Mouse (Mus musculus) CH12.LX (cell line): Measurements from ENCODE around the gene Duoxa1. TPM values are rescaled to one million over a fixed set of nuclear protein-coding genes. Genes with fewer than 3 reads are reported as not detected.

Experiments
- DNase-seq: peaks from one replicate; pipeline ENCODE4 v3.0.0-alpha.2; 2013; ENCODE audit errors: extremely low read depth
- H3K27ac ChIP-seq: 2 replicates; pipeline ENCODE4 v1.5.1; 2012; ENCODE audit warnings: low read depth, mild to moderate bottlenecking, control low read depth, moderate library complexity; ENCODE audit not compliant: insufficient read depth
- H3K27me3 ChIP-seq: replicated peaks from 2 replicates; pipeline ENCODE3; 2012; ENCODE audit warnings: inconsistent platforms
- H3K36me3 ChIP-seq, 2 experiments: replicated peaks in 1 of 2; 2 replicates each; pipeline versions ENCODE3 to v1.6.1; 2012; ENCODE audit warnings: inconsistent platforms in 1 of 2, low read length in 1 of 2, mild to moderate bottlenecking in 1 of 2, mixed read lengths in 1 of 2, moderate library complexity in 1 of 2; ENCODE audit not compliant: control insufficient read depth in 1 of 2, insufficient read depth in 1 of 2
- H3K4me1 ChIP-seq, 2 experiments: 2 replicates each; pipeline ENCODE4 v1.6.1; 2012; ENCODE audit warnings: inconsistent platforms in 1 of 2, moderate library complexity in 1 of 2; ENCODE audit not compliant: insufficient read depth in 2 of 2, control insufficient read depth in 1 of 2
- H3K4me2 ChIP-seq: 2 replicates; pipeline ENCODE4 v1.6.1; 2012; ENCODE audit warnings: low read depth, mild to moderate bottlenecking, control low read depth; ENCODE audit not compliant: poor library complexity, insufficient read depth, severe bottlenecking
- H3K4me3 ChIP-seq, 3 experiments: fragments of 150-350 bp in 1 of 3; sonication (generic) in 1 of 3; replicated peaks in 1 of 3; 2 replicates each; pipeline versions ENCODE3 to v1.5.1; 2011 to 2012; ENCODE audit warnings: low read depth in 2 of 3, low read length in 2 of 3, mild to moderate bottlenecking in 2 of 3, moderate library complexity in 2 of 3, control low read depth in 1 of 3, improper control_type of control experiment in 1 of 3, inconsistent platforms in 1 of 3, mixed read lengths in 1 of 3; ENCODE audit not compliant: poor library complexity in 1 of 3
- H3K79me2 ChIP-seq: replicated peaks from 2 replicates; pipeline ENCODE4 v1.6.1; 2012; ENCODE audit warnings: mild to moderate bottlenecking, moderate library complexity; ENCODE audit not compliant: control insufficient read depth, poor library complexity, insufficient read depth, severe bottlenecking; ENCODE audit errors: extremely low read depth
- H3K9ac ChIP-seq: 2 replicates; pipeline ENCODE4 v1.6.1; 2012; ENCODE audit warnings: low read depth, mild to moderate bottlenecking, control low read depth, moderate library complexity; ENCODE audit not compliant: insufficient read depth
- H3K9me3 ChIP-seq: replicated peaks from 2 replicates; pipeline ENCODE3; 2012; ENCODE audit warnings: low read length, inconsistent platforms, mixed read lengths
- E2F4 ChIP-seq: IDR thresholded peaks from 2 replicates; pipeline ENCODE4 v1.6.1; 2011; ENCODE audit warnings: low read depth, low read length, improper control_type of control experiment; ENCODE audit not compliant: insufficient replicate concordance
- ELF1 ChIP-seq: IDR thresholded peaks from 2 replicates; pipeline ENCODE4 v1.6.1; 2014; ENCODE audit warnings: low read depth, mild to moderate bottlenecking, inconsistent platforms, low read length, improper control_type of control experiment
- GABPA ChIP-seq: IDR thresholded peaks from 2 replicates; pipeline ENCODE4 v1.6.1; 2012; ENCODE audit warnings: low read depth, low read length, improper control_type of control experiment, inconsistent platforms; ENCODE audit not compliant: insufficient replicate concordance
- HCFC1 ChIP-seq: IDR thresholded peaks from 2 replicates; pipeline ENCODE4 v1.6.1; 2012; ENCODE audit warnings: low read depth, mild to moderate bottlenecking, inconsistent platforms, low read length, improper control_type of control experiment
- IRF4 ChIP-seq: IDR thresholded peaks from 2 replicates; pipeline ENCODE4 v1.6.1; 2014; ENCODE audit warnings: low read depth, mild to moderate bottlenecking, inconsistent platforms, low read length, improper control_type of control experiment
- JUN ChIP-seq: IDR thresholded peaks from 2 replicates; pipeline ENCODE4 v1.6.1; 2011; ENCODE audit warnings: low read depth, mild to moderate bottlenecking, low read length, improper control_type of control experiment, moderate library complexity; ENCODE audit not compliant: insufficient read depth
- MXI1 ChIP-seq: IDR thresholded peaks from 2 replicates; pipeline ENCODE4 v1.6.1; 2011; ENCODE audit warnings: mild to moderate bottlenecking, low read depth, low read length, improper control_type of control experiment
- MYC ChIP-seq: IDR thresholded peaks from 2 replicates; pipeline ENCODE4 v1.6.1; 2011; ENCODE audit warnings: low read depth, mild to moderate bottlenecking, improper control_type of control experiment, low read length
- NELFE ChIP-seq: IDR thresholded peaks from 2 replicates; pipeline ENCODE4 v1.6.1; 2011; ENCODE audit warnings: low read depth, low read length, improper control_type of control experiment
- NRF1 ChIP-seq: IDR thresholded peaks from 2 replicates; pipeline ENCODE4 v1.6.1; 2014; ENCODE audit warnings: low read depth, mild to moderate bottlenecking, inconsistent platforms, low read length, improper control_type of control experiment, moderate library complexity
- POLR2AphosphoS2 ChIP-seq: IDR thresholded peaks from 2 replicates; pipeline ENCODE4 v1.6.1; 2011; ENCODE audit warnings: low read depth, low read length, improper control_type of control experiment
- RCOR1 ChIP-seq: conservative IDR thresholded peaks from 2 replicates; pipeline ENCODE4 v1.6.1; 2012; ENCODE audit warnings: low read depth, mild to moderate bottlenecking, inconsistent platforms, low read length, improper control_type of control experiment
- TCF12 ChIP-seq: IDR thresholded peaks from 2 replicates; pipeline ENCODE4 v1.6.1; 2014; ENCODE audit warnings: low read depth, mild to moderate bottlenecking, inconsistent platforms, low read length, improper control_type of control experiment
- ZC3H11A ChIP-seq: IDR thresholded peaks from 2 replicates; pipeline ENCODE4 v1.6.1; 2012; ENCODE audit warnings: low read depth, mild to moderate bottlenecking, inconsistent platforms, low read length, improper control_type of control experiment
- ZKSCAN1 ChIP-seq: IDR thresholded peaks from 2 replicates; pipeline ENCODE4 v1.6.1; 2012; ENCODE audit warnings: low read depth, inconsistent platforms, low read length, improper control_type of control experiment, borderline replicate concordance
- ZMIZ1 ChIP-seq: IDR thresholded peaks from 2 replicates; pipeline ENCODE4 v1.6.1; 2012; ENCODE audit warnings: low read depth, mild to moderate bottlenecking, inconsistent platforms, low read length, improper control_type of control experiment
- dilution Hi-C: fragments of 300-500 bp; cut with MboI; formaldehyde crosslinking; loops from 2 replicates; pipeline ENCODE4 v1.14.3; 2020; ENCODE audit warnings: low sequenced_read_pairs; ENCODE audit not compliant: extremely low pct_unique_long_range_greater_than_20kb, extremely low pct_ligation_motif_present
- in situ Hi-C: fragments of 300-500 bp; cut with MboI; formaldehyde crosslinking; loops from 3 replicates; pipeline ENCODE4 v1.14.3; 2019; ENCODE audit warnings: low sequenced_read_pairs, low pct_ligation_motif_present, low pct_unique_long_range_greater_than_20kb, mixed read lengths
- polyA plus RNA-seq: library from polyadenylated mRNA; unstranded; fragments of >175 nt; gene quantifications from 2 replicates; pipeline ENCODE4 v1.2.1, GENCODE M21; 2012; ENCODE audit warnings: low read depth; ENCODE audit not compliant: insufficient read length
- total RNA-seq, 2 experiments: library from RNA; depleted of rRNA; stranded (reverse); fragments of 300-350 nt in 1 of 2; fragments of >200 nt in 1 of 2; gene quantifications; 2 replicates each; pipeline ENCODE4 v1.2.3; 2012 to 2014

The Duoxa1 gene
- total and polyA plus RNA-seq, 3 experiments, result not detected

- H3K79me2 ChIP-seq, result no peaks in the 10 kb centered on the region
- no peak overlapping the region for H3K9ac ChIP-seq
- no peak overlapping the region for H3K27ac ChIP-seq
- no peak for DNase-seq
- no peak overlapping the region for H3K4me3 ChIP-seq
- H3K4me1 ChIP-seq, result no peaks in the 10 kb centered on the region
- H3K36me3 ChIP-seq, result no peaks in the 10 kb centered on the region
- H3K4me2 ChIP-seq, result no peak overlapping the region
- no peaks in the 10 kb centered on the region for H3K27me3 ChIP-seq
- dilution Hi-C loops (no loop called here), in situ Hi-C loops (no loop called here)
- H3K9me3 ChIP-seq, result no peaks in the 10 kb centered on the region
- no peak for TF ChIP-seq HCFC1
- no peak for TF ChIP-seq NELFE
- TF ChIP-seq IRF4, result no peak
- TF ChIP-seq GABPA, result no peak
- TF ChIP-seq POLR2AphosphoS2, result no peak
These were observed 11.8 kb upstream of the Duoxa1 start for GRCm38 (mm10) chr2:122325361-122325760.

DNA sequence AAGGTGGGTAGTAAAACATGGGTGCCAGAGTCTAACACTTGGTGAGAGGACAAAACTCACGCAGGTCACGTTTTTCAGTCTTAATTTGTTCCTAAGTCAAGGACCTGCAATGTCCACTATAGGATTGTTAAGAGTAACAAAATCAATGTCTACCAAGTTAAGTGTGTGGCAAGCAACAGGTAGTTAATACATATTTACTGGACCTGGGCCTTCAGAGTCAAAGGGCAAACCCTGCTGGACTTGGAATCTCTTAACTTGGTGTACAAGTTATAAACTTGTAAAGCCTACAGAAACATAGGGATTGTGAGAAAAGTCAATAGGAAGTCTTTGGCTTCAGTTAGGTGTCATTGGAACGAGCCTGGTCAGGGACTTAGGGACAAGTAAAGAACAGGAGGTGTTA lies 11.1 kb upstream of the Duoxa1 start:
- in situ Hi-C loops, result no loop called here
- no peaks in the 10 kb centered on the region for H3K79me2 ChIP-seq
- no peak overlapping the region for H3K4me3 ChIP-seq
- no peaks in the 10 kb centered on the region for H3K9me3 ChIP-seq
- no peak overlapping the region for H3K4me2 ChIP-seq
- H3K27ac ChIP-seq, result no peak overlapping the region
- dilution Hi-C loops, result no loop called here
- DNase-seq, result no peak
- H3K4me1 ChIP-seq, result no peaks in the 10 kb centered on the region
- no peak for TF ChIP-seq MYC
- TF ChIP-seq, all 38 proteins: peak for 0
- no peaks in the 10 kb centered on the region for H3K36me3 ChIP-seq
- no peaks in the 10 kb centered on the region for H3K27me3 ChIP-seq
- no peak overlapping the region for H3K9ac ChIP-seq

DNA sequence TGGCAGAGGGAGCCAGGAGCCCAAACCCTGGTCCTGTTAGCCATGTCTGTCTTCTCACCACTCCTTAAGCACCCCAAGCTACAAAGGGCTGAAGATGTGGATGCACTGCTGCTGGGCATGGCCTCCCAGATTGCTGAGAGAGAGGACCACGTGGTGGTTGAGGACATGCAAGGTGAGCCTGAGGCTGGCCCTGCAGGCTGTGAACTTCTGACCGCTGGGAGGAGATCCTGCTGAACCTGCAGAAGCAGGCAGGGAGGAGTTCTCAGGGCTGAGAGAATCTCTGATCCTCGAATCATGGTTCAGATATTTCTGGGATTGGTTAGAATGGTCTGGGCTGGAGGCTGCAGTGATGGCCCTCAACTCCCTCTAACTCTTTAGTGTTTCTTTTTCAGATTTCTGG lies 10.4 kb upstream of the Duoxa1 start:
- no peaks in the 10 kb centered on the region for H3K27me3 ChIP-seq
- TF ChIP-seq ZKSCAN1 (no peak), TCF12 (no peak), ZC3H11A (no peak), ELF1 (no peak), MYC (no peak), NRF1 (no peak), NELFE (no peak), RCOR1 (no peak), JUN (no peak), MXI1 (no peak), E2F4 (no peak), ZMIZ1 (no peak), HCFC1 (no peak)
- no peak for DNase-seq

More for the DNA sequence above, 10.4 kb upstream of the Duoxa1 start:
- Histone ChIP-seq H3K9me3 (no peaks in the 10 kb centered on the region), H3K4me2 (no peak overlapping the region), H3K4me3 (no peak overlapping the region), H3K79me2 (no peaks in the 10 kb centered on the region), H3K36me3 (no peaks in the 10 kb centered on the region), H3K9ac (no peak overlapping the region), H3K4me1 (no peaks in the 10 kb centered on the region), H3K27ac (no peak overlapping the region)
- dilution Hi-C loops, result no loop called here
- in situ Hi-C loops, result no loop called here
